Mouse (Mus musculus) subcutaneous adipose tissue, adult 2 months (tissue): ENCODE measurements around the gene 1700069L16Rik. TPM values are rescaled to one million over a fixed set of nuclear protein-coding genes. Genes with fewer than 3 reads are reported as not detected.

Experiments used
- polyA plus RNA-seq: library from polyadenylated mRNA; depleted of rRNA; stranded (reverse); fragments of >200 nt; gene quantifications from 2 replicates; pipeline ENCODE4 v1.2.3, GENCODE M21; 2012; ENCODE audit warnings: low replicate concordance; rRNA removed

1700069L16Rik gene
- polyA plus RNA-seq, result not detected in 2 replicates

GRCm38 (mm10) chr5:113724446-113724845 is at the start of gene 1700069L16Rik:
Gene 1700069L16Rik (minus strand): TSS chr5:113724772.

GRCm38 (mm10) chr5:113772450-113772895 is 47.9 kb upstream of the 1700069L16Rik start, which contains the start of the genes Sart3 and Iscu:
Gene Sart3 (minus strand): TSS chr5:113772510.
Gene Iscu (plus strand): TSS chr5:113772748.

GRCm38 (mm10) chr5:113735345-113736112 is 11.0 kb upstream of the 1700069L16Rik start, which contains the start of gene Ficd:
Gene Ficd (plus strand): TSS chr5:113735803.

GRCm38 (mm10) chr5:113650035-113650865 is 74.3 kb downstream of the 1700069L16Rik start, which contains the start of gene Cmklr1:
Gene Cmklr1 (minus strand): TSS chr5:113650426.

Other genes starting within 250 kb of the 1700069L16Rik start
- gene Wscd2, start 234.4 kb downstream of the 1700069L16Rik start, polyA plus RNA-seq, result 14.8 TPM in 2 replicates
- 123 and 313 TPM in 2 replicates for gene Cmklr1, start 74.3 kb downstream of the 1700069L16Rik start, polyA plus RNA-seq
- 7.4 and 9.3 TPM in 2 replicates for gene Ficd, start 11.0 kb upstream of the 1700069L16Rik start, polyA plus RNA-seq
- 11.8 and 34.5 TPM in 2 replicates for gene Sart3, start 47.7 kb upstream of the 1700069L16Rik start, polyA plus RNA-seq
- gene Iscu, start 48.0 kb upstream of the 1700069L16Rik start, polyA plus RNA-seq, result 158 and 284 TPM in 2 replicates
- 19.5 and 149 TPM in 2 replicates for gene Tmem119, start 75.7 kb upstream of the 1700069L16Rik start, polyA plus RNA-seq
- gene Selplg, start 107.9 kb upstream of the 1700069L16Rik start, polyA plus RNA-seq, result 31.6 and 49.3 TPM in 2 replicates
- 85.5 and 112 TPM in 2 replicates for gene Coro1c, start 184.0 kb upstream of the 1700069L16Rik start, polyA plus RNA-seq